Mouse (Mus musculus): ENCODE results near the gene Synm. TPM values are rescaled to one million over a fixed set of nuclear protein-coding genes. Genes with fewer than 3 reads are reported as not detected.

The Synm gene
- polyA plus RNA-seq, 1 experiment, result 0.49 TPM

DNA sequence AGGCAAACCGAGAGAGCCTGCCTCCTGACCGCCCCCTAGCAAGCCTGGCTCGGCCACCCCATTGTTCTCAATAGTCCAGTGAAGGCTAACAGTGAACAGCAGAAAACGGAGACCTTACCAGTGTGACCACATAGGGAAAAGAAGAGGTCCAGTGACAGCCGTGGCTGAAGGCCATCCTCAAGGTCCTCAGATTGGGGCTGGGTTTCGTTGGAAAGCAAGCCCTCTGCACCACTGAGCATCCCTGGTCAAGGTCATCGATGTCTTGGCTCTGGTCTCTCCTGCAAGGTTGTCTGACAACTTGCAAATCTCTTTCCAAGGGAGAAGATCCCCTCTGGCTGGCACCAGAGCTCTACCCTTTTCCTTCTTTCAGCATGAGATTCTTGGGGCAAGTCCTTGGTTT lies 69.7 kb downstream of the Synm start:
- peaks cover 13% of the 10 kb centered on the region for H3K4me1 ChIP-seq
- H3K4me3 ChIP-seq (replicated peaks), result no peak overlapping the region
- TF ChIP-seq FLI1 (IDR thresholded peaks at IDR 0.05; ENCODE audit: low read length) (no peak), GATA1 (IDR thresholded peaks at IDR 0.05; ENCODE audit: borderline replicate concordance, low read length) (no peak)
- peaks cover 7% of the 10 kb centered on the region for H3K36me3 ChIP-seq (replicated peaks; ENCODE audit: low read length)
- peaks cover 3% of the 10 kb centered on the region for H3K27me3 ChIP-seq (replicated peaks)
- peaks cover 4% of the 10 kb centered on the region for H3K9me3 ChIP-seq

DNA sequence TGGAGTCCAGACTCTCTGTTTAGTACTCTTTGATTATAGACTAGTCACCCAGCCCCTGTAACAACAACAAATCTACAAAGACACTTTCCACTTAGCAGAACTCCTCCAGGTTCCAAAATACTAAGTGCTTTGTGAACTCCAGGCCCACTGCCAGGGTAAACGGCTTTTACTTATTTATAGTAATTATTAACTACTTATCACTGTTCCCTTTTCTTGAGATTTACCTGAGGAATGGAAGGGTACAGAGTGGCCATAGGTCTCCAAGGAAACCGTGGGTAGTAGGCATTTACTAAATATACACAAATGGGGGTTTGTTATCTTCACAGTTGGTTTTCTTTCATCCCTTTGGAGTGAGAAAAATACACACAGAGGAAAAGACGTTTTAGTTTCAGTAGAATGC lies 71.3 kb downstream of the Synm start:
- peaks cover 7% of the 10 kb centered on the region for H3K36me3 ChIP-seq (replicated peaks; ENCODE audit: low read length)
- H3K4me1 ChIP-seq, result peaks cover 13% of the 10 kb centered on the region
- peaks cover 4% of the 10 kb centered on the region for H3K9me3 ChIP-seq
- TF ChIP-seq FLI1 (IDR thresholded peaks at IDR 0.05; ENCODE audit: low read length) (no peak), GATA1 (IDR thresholded peaks at IDR 0.05; ENCODE audit: borderline replicate concordance, low read length) (no peak)
- H3K27me3 ChIP-seq (replicated peaks), result peaks cover under 1% of the 10 kb centered on the region
- no peak overlapping the region for H3K4me3 ChIP-seq (replicated peaks)

- Histone ChIP-seq H3K4me1 (peaks cover 6% of the 10 kb centered on the region; the same call in 1 of the 2 replicates), H3K4me3 (replicated peaks) (no peak overlapping the region)
- TF ChIP-seq GATA1 (IDR thresholded peaks at IDR 0.05; ENCODE audit: borderline replicate concordance, low read length) (no peak), FLI1 (IDR thresholded peaks at IDR 0.05; ENCODE audit: low read length) (no peak)
These were observed 73.0 kb downstream of the Synm start for GRCm38 (mm10) chr7:67686545-67686944.

DNA sequence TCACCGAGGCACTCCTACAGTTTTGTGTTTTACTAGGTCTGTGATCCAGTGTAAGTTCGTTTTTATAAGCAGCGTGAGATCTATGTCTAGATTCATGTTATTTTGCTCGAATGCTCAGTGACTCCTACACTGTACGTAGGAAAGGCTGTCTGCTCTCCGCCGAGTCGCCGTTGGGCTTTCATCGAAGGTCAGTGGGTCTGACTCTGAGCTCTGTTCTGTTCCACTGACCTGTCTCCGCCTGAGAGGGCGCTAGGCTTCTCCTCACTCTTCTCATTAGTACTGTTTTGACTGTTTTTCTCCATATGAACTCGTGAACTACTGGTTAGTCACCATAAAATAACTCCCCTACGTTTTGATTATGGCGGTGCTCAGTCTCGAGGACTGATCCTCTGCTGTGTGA lies 76.5 kb downstream of the Synm start:
- Histone ChIP-seq H3K4me3 (replicated peaks) (no peak overlapping the region), H3K4me1 (no peaks in the 10 kb centered on the region), H3K36me3 (replicated peaks; ENCODE audit: low read length) (peaks cover 17% of the 10 kb centered on the region), H3K9me3 (peaks cover 4% of the 10 kb centered on the region), H3K27me3 (replicated peaks) (peaks cover 1% of the 10 kb centered on the region)
- TF ChIP-seq FLI1 (IDR thresholded peaks at IDR 0.05; ENCODE audit: low read length) (no peak), GATA1 (IDR thresholded peaks at IDR 0.05; ENCODE audit: borderline replicate concordance, low read length) (no peak)

More at GRCm38 (mm10) chr7:67686545-67686944, 73.0 kb downstream of the Synm start:
- H3K36me3 ChIP-seq (replicated peaks; ENCODE audit: low read length), result peaks cover 11% of the 10 kb centered on the region
- H3K9me3 ChIP-seq, result peaks cover 4% of the 10 kb centered on the region
- no peaks in the 10 kb centered on the region for H3K27me3 ChIP-seq (replicated peaks)

- Histone ChIP-seq H3K4me1 (peaks cover 1% of the 10 kb centered on the region), H3K27me3 (replicated peaks) (peaks cover 1% of the 10 kb centered on the region), H3K36me3 (replicated peaks; ENCODE audit: low read length) (peaks cover 17% of the 10 kb centered on the region), H3K9me3 (peaks cover 4% of the 10 kb centered on the region), H3K4me3 (replicated peaks) (no peak overlapping the region)
- no peak for TF ChIP-seq FLI1 (IDR thresholded peaks at IDR 0.05; ENCODE audit: low read length)
- TF ChIP-seq GATA1 (IDR thresholded peaks at IDR 0.05; ENCODE audit: borderline replicate concordance, low read length), result no peak
These were observed 78.5 kb downstream of the Synm start for GRCm38 (mm10) chr7:67681078-67681477.

Other genes with a start within 250 kb of the Synm start
- 11.0 and 12.3 TPM in 2 replicates for gene Lrrc28, start 114.5 kb downstream of the Synm start, polyA plus RNA-seq (2012; ENCODE audit: insufficient read depth, low replicate concordance)
- gene Ttc23, start 112.3 kb downstream of the Synm start, polyA plus RNA-seq (2012; ENCODE audit: insufficient read depth, low replicate concordance), result 4.3 and 6.7 TPM in 2 replicates
- gene Igf1r, start 193.1 kb upstream of the Synm start, polyA plus RNA-seq (2012; ENCODE audit: insufficient read depth, low replicate concordance), result 8.7 and 14.2 TPM in 2 replicates